In the genomic region with DNA sequence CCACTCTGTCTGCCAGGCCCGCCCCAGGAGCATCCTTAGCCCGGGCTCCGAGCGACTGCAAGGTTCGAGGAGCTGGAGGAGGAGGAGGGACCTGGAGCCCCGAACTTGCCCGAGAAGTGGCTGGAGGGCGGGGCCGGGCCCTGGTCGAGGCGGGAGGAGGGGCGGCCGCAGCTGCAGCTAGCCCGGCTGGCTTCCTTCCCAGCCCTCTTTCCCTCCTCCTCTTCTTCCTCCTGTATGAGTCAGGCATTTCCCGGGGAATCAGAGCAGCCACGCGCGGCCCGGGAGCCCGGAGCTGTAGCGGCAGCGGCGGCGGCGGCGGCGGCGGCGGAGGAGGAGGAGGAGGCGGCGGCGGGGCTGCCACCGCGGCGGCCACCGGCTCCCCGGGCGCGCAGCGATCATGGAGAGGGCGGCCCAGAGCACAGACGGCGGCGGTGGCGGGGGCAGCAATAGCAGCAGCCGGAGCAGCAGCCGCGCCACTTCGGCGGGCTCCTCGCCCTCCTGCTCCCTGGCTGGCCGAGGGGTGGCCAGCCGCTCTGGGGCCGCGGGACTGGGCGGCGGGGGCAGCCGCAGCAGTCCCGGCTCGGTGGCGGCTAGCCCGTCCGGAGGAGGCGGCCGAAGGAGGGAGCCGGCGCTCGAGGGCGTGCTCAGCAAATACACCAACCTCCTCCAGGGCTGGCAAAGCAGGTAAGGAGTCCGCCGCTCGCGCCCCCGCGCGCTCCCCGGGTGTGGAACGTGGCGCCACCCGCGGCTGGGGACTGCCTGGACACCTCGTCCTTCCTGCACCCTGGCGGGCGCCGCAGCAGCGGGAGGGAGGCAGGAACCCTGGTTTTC, we compare ENCODE assay signal across 8 mouse cellular contexts. TPM values are rescaled to one million over a fixed set of nuclear protein-coding genes. Genes with fewer than 3 reads are reported as not detected.
DNase-seq lines count a peak whose midpoint lies in the region; ATAC-seq lines count a peak whose summit lies in the region.

Osbpl10 (plus strand) TSS at position 289 of the 831 bp plus-strand sequence.

- H3K4me3 ChIP-seq in hindbrain, embryonic 13.5 days: peak within 1 kb of the TSS; percentile 77

- WGBS in hindbrain, embryonic 13.5 days: under 1% methylated on average over 50 of the region's 86 CpGs

- peaks cover 33% of the 10 kb centered on the region for H3K27me3 ChIP-seq in hindbrain, embryonic 13.5 days

- peak within 1 kb of the TSS; percentile 90 for H3K9ac ChIP-seq in hindbrain, embryonic 13.5 days

- peak; percentile 90 for DNase-seq in R1 (ENCODE audit: low read depth, low spot score)
- peak; percentile 68 to 82 for DNase-seq in cerebellum, postnatal 25 days
- DNase-seq in frontal cortex, postnatal 36 days (ENCODE audit: low spot score in 2 of 2): peak; percentile 83 to 85
- peak; percentile 75 for DNase-seq in layer of hippocampus, postnatal 36 days
- DNase-seq in lung, postnatal 10 days: peak; percentile 91
- DNase-seq in retina, postnatal 1 day: peak; percentile 86
- DNase-seq in urinary bladder, postnatal 36 days (ENCODE audit: low spot score in 2 of 2): peak; percentile 35 to 77

- H3K4me1 ChIP-seq in hindbrain, embryonic 13.5 days (replicated peaks): peaks cover 27% of the 10 kb centered on the region

- no peaks in the 10 kb centered on the region for H3K36me3 ChIP-seq in hindbrain, embryonic 13.5 days

- peak; percentile 84 for ATAC-seq in hindbrain, embryonic 13.5 days (ENCODE audit: low FRiP score)

- H3K27ac ChIP-seq in hindbrain, embryonic 13.5 days: peak within 1 kb of the TSS; percentile 91

- H3K4me2 ChIP-seq in hindbrain, embryonic 13.5 days: peak within 1 kb of the TSS; percentile 85

- H3K9me3 ChIP-seq in hindbrain, embryonic 13.5 days: no peaks in the 10 kb centered on the region

RNA-seq across cellular contexts. Expression of gene Osbpl10, which starts in this region (rescaled TPM):
- polyA plus RNA-seq in hindbrain, embryonic 13.5 days (2015; fragmentation: Nextera tagmentation; extraction: Ambion mirVana): 1.8 and 2.4 TPM in 2 replicates
- total RNA-seq in layer of hippocampus, postnatal 36 days (2021): 10 to 100 TPM; 17.2 to 17.9 TPM

Comparison
In these comparisons a context has a peak if more than half of its experiments do, and no peak if none do; other contexts are left out.
1. Peak in every context shown above with its lines: DNase-seq, ATAC-seq, H3K4me3 ChIP-seq and H3K27ac ChIP-seq.